Mouse (Mus musculus) 3T3-L1 (cell line): ENCODE results near the gene Mrpl20.

Experiments
- DNase-seq: peaks from one replicate; pipeline ENCODE4 v3.0.0-alpha.2; 2015; ENCODE audit warnings: low read depth, low spot score

The Mrpl20 gene

GRCm38 (mm10) chr4:155802741-155803339, at the start of gene Mrpl20:
Gene Mrpl20 (plus strand): TSS chr4:155802878.
- DNase-seq = peak; percentile 53

GRCm38 (mm10) chr4:155757011-155757410, 45.7 kb upstream of the Mrpl20 start:
- no peak for DNase-seq

GRCm38 (mm10) chr4:155759862-155760612, 42.6 kb upstream of the Mrpl20 start:
- DNase-seq = peak; percentile 74

- peak; percentile 98 for DNase-seq
Measured at GRCm38 (mm10) chr4:155760613-155761355, 41.9 kb upstream of the Mrpl20 start, which contains the start of gene Atad3a. Gene Atad3a (minus strand): TSS chr4:155761093.

GRCm38 (mm10) chr4:155761356-155762099, 41.1 kb upstream of the Mrpl20 start:
- peak; percentile 32 for DNase-seq

- DNase-seq = peak; percentile 24
Measured at GRCm38 (mm10) chr4:155762357-155762756, 40.3 kb upstream of the Mrpl20 start.

GRCm38 (mm10) chr4:155769496-155769879, 33.2 kb upstream of the Mrpl20 start:
- DNase-seq = no peak

GRCm38 (mm10) chr4:155769880-155770512, 32.7 kb upstream of the Mrpl20 start:
- DNase-seq = peak; percentile 87

GRCm38 (mm10) chr4:155770626-155771025, 32.1 kb upstream of the Mrpl20 start:
- no peak for DNase-seq

GRCm38 (mm10) chr4:155771706-155772105, 31.0 kb upstream of the Mrpl20 start:
- DNase-seq = no peak

- no peak for DNase-seq
Measured at GRCm38 (mm10) chr4:155772786-155773185, 29.9 kb upstream of the Mrpl20 start.

GRCm38 (mm10) chr4:155773335-155774078, 29.2 kb upstream of the Mrpl20 start:
- no peak for DNase-seq

GRCm38 (mm10) chr4:155774280-155774754, 28.4 kb upstream of the Mrpl20 start, which contains the start of gene Vwa1:
Gene Vwa1 (minus strand): TSS chr4:155774698.
- DNase-seq = no peak

- DNase-seq = no peak
Measured at GRCm38 (mm10) chr4:155774971-155775740, 27.5 kb upstream of the Mrpl20 start.

- peak; percentile 42 for DNase-seq
Measured at GRCm38 (mm10) chr4:155775855-155776254, 26.8 kb upstream of the Mrpl20 start.

- DNase-seq = peak; percentile 31
Measured at GRCm38 (mm10) chr4:155776704-155777335, 25.9 kb upstream of the Mrpl20 start.

GRCm38 (mm10) chr4:155777816-155778215, 24.9 kb upstream of the Mrpl20 start:
- DNase-seq = no peak

- DNase-seq = peak; percentile 31
Measured at GRCm38 (mm10) chr4:155779498-155779897, 23.2 kb upstream of the Mrpl20 start.

GRCm38 (mm10) chr4:155780895-155781294, 21.8 kb upstream of the Mrpl20 start:
- peak; percentile 30 for DNase-seq
